Mouse (Mus musculus): ENCODE results near the gene Atp2c2. TPM values are rescaled to one million over a fixed set of nuclear protein-coding genes. Genes with fewer than 3 reads are reported as not detected.

The Atp2c2 gene
- polyA plus RNA-seq, 1 experiment, result 3.4 TPM

GRCm38 (mm10) chr8:119691989-119692388, 7.8 kb upstream of the Atp2c2 start:
- Histone ChIP-seq H3K9ac (ENCODE audit: low read depth, poor library complexity, severe bottlenecking) (no peak overlapping the region), H3K4me1 (ENCODE audit: control insufficient read depth, insufficient read depth, low read length) (peaks cover 4% of the 10 kb centered on the region), H3K9me3 (replicated peaks; ENCODE audit: control insufficient read depth, insufficient read depth, low read length, poor library complexity, severe bottlenecking) (no peaks in the 10 kb centered on the region), H3K27ac (ENCODE audit: insufficient read depth, low read length) (no peak overlapping the region), H3K36me3 (ENCODE audit: control insufficient read depth, insufficient read depth, low read length, poor library complexity, severe bottlenecking) (no peaks in the 10 kb centered on the region), H3K27me3 (ENCODE audit: control insufficient read depth, insufficient read depth, low read length, poor library complexity, severe bottlenecking) (no peaks in the 10 kb centered on the region), H3K4me3 (ENCODE audit: low read depth, low read length) (no peak overlapping the region)
- TF ChIP-seq EP300 (IDR thresholded peaks at IDR 0.05; ENCODE audit: insufficient read depth, low read depth, low read length) (no peak), POLR2A (IDR thresholded peaks at IDR 0.05; ENCODE audit: insufficient read depth, low read length) (no peak), CTCF (IDR thresholded peaks at IDR 0.05; ENCODE audit: low read depth, low read length) (no peak)

GRCm38 (mm10) chr8:119694696-119695095, 5.1 kb upstream of the Atp2c2 start:
- no peak for TF ChIP-seq POLR2A (IDR thresholded peaks at IDR 0.05; ENCODE audit: insufficient read depth, low read length)
- TF ChIP-seq CTCF (IDR thresholded peaks at IDR 0.05; ENCODE audit: low read depth, low read length), result no peak
- no peak for TF ChIP-seq EP300 (IDR thresholded peaks at IDR 0.05; ENCODE audit: insufficient read depth, low read depth, low read length)
- Histone ChIP-seq H3K4me3 (ENCODE audit: low read depth, low read length) (no peak overlapping the region), H3K27ac (ENCODE audit: insufficient read depth, low read length) (no peak overlapping the region), H3K36me3 (ENCODE audit: control insufficient read depth, insufficient read depth, low read length, poor library complexity, severe bottlenecking) (no peaks in the 10 kb centered on the region), H3K9ac (ENCODE audit: low read depth, poor library complexity, severe bottlenecking) (no peak overlapping the region), H3K27me3 (ENCODE audit: control insufficient read depth, insufficient read depth, low read length, poor library complexity, severe bottlenecking) (no peaks in the 10 kb centered on the region), H3K4me1 (ENCODE audit: control insufficient read depth, insufficient read depth, low read length) (no peaks in the 10 kb centered on the region), H3K9me3 (replicated peaks; ENCODE audit: control insufficient read depth, insufficient read depth, low read length, poor library complexity, severe bottlenecking) (no peaks in the 10 kb centered on the region)

GRCm38 (mm10) chr8:119697163-119697562, 2.6 kb upstream of the Atp2c2 start:
- no peaks in the 10 kb centered on the region for H3K4me1 ChIP-seq (ENCODE audit: control insufficient read depth, insufficient read depth, low read length)
- H3K9me3 ChIP-seq (replicated peaks; ENCODE audit: control insufficient read depth, insufficient read depth, low read length, poor library complexity, severe bottlenecking), result no peaks in the 10 kb centered on the region
- TF ChIP-seq POLR2A (IDR thresholded peaks at IDR 0.05; ENCODE audit: insufficient read depth, low read length) (no peak), EP300 (IDR thresholded peaks at IDR 0.05; ENCODE audit: insufficient read depth, low read depth, low read length) (no peak), CTCF (IDR thresholded peaks at IDR 0.05; ENCODE audit: low read depth, low read length) (no peak)
- H3K27me3 ChIP-seq (ENCODE audit: control insufficient read depth, insufficient read depth, low read length, poor library complexity, severe bottlenecking), result no peaks in the 10 kb centered on the region
- no peak overlapping the region for H3K27ac ChIP-seq (ENCODE audit: insufficient read depth, low read length)
- no peak overlapping the region for H3K9ac ChIP-seq (ENCODE audit: low read depth, poor library complexity, severe bottlenecking)
- H3K36me3 ChIP-seq (ENCODE audit: control insufficient read depth, insufficient read depth, low read length, poor library complexity, severe bottlenecking), result no peaks in the 10 kb centered on the region
- H3K4me3 ChIP-seq (ENCODE audit: low read depth, low read length), result no peak overlapping the region

- Histone ChIP-seq H3K27me3 (ENCODE audit: control insufficient read depth, insufficient read depth, low read length, poor library complexity, severe bottlenecking) (no peaks in the 10 kb centered on the region), H3K4me3 (ENCODE audit: low read depth, low read length) (0 out of 2 replicates have a peak overlapping the region, but pooled peaks have one; percentile 13), H3K4me1 (ENCODE audit: control insufficient read depth, insufficient read depth, low read length) (no peaks in the 10 kb centered on the region), H3K27ac (ENCODE audit: insufficient read depth, low read length) (no peak overlapping the region), H3K9me3 (replicated peaks; ENCODE audit: control insufficient read depth, insufficient read depth, low read length, poor library complexity, severe bottlenecking) (no peaks in the 10 kb centered on the region), H3K9ac (ENCODE audit: low read depth, poor library complexity, severe bottlenecking) (no peak overlapping the region), H3K36me3 (ENCODE audit: control insufficient read depth, insufficient read depth, low read length, poor library complexity, severe bottlenecking) (no peaks in the 10 kb centered on the region)
- TF ChIP-seq EP300 (IDR thresholded peaks at IDR 0.05; ENCODE audit: insufficient read depth, low read depth, low read length), result peak; percentile 60; the same call in 1 of the 2 replicates
- TF ChIP-seq POLR2A (IDR thresholded peaks at IDR 0.05; ENCODE audit: insufficient read depth, low read length), result no peak
- peak; percentile 55 for TF ChIP-seq CTCF (IDR thresholded peaks at IDR 0.05; ENCODE audit: low read depth, low read length)
Measured at GRCm38 (mm10) chr8:119698960-119699359, 849 bp upstream of the Atp2c2 start.

GRCm38 (mm10) chr8:119702965-119703364, 3.2 kb downstream of the Atp2c2 start:
- H3K9me3 ChIP-seq (replicated peaks; ENCODE audit: control insufficient read depth, insufficient read depth, low read length, poor library complexity, severe bottlenecking), result no peaks in the 10 kb centered on the region
- no peak overlapping the region for H3K27ac ChIP-seq (ENCODE audit: insufficient read depth, low read length)
- no peak overlapping the region for H3K9ac ChIP-seq (ENCODE audit: low read depth, poor library complexity, severe bottlenecking)
- H3K4me3 ChIP-seq (ENCODE audit: low read depth, low read length), result no peak overlapping the region
- no peaks in the 10 kb centered on the region for H3K4me1 ChIP-seq (ENCODE audit: control insufficient read depth, insufficient read depth, low read length)
- H3K36me3 ChIP-seq (ENCODE audit: control insufficient read depth, insufficient read depth, low read length, poor library complexity, severe bottlenecking), result no peaks in the 10 kb centered on the region
- no peaks in the 10 kb centered on the region for H3K27me3 ChIP-seq (ENCODE audit: control insufficient read depth, insufficient read depth, low read length, poor library complexity, severe bottlenecking)
- no peak for TF ChIP-seq EP300 (IDR thresholded peaks at IDR 0.05; ENCODE audit: insufficient read depth, low read depth, low read length)
- TF ChIP-seq POLR2A (IDR thresholded peaks at IDR 0.05; ENCODE audit: insufficient read depth, low read length), result no peak
- no peak for TF ChIP-seq CTCF (IDR thresholded peaks at IDR 0.05; ENCODE audit: low read depth, low read length)

- H3K4me1 ChIP-seq (ENCODE audit: control insufficient read depth, insufficient read depth, low read length), result peaks cover 3% of the 10 kb centered on the region
- no peaks in the 10 kb centered on the region for H3K27me3 ChIP-seq (ENCODE audit: control insufficient read depth, insufficient read depth, low read length, poor library complexity, severe bottlenecking)
- no peak overlapping the region for H3K4me3 ChIP-seq (ENCODE audit: low read depth, low read length)
- no peaks in the 10 kb centered on the region for H3K36me3 ChIP-seq (ENCODE audit: control insufficient read depth, insufficient read depth, low read length, poor library complexity, severe bottlenecking)
- H3K27ac ChIP-seq (ENCODE audit: insufficient read depth, low read length), result no peak overlapping the region
- TF ChIP-seq POLR2A (IDR thresholded peaks at IDR 0.05; ENCODE audit: insufficient read depth, low read length) (no peak), CTCF (IDR thresholded peaks at IDR 0.05; ENCODE audit: low read depth, low read length) (no peak), EP300 (IDR thresholded peaks at IDR 0.05; ENCODE audit: insufficient read depth, low read depth, low read length) (no peak)
- no peaks in the 10 kb centered on the region for H3K9me3 ChIP-seq (replicated peaks; ENCODE audit: control insufficient read depth, insufficient read depth, low read length, poor library complexity, severe bottlenecking)
- H3K9ac ChIP-seq (ENCODE audit: low read depth, poor library complexity, severe bottlenecking), result no peak overlapping the region
Measured at GRCm38 (mm10) chr8:119707146-119707545, 7.3 kb downstream of the Atp2c2 start.

Measured in ES-Bruce4 (cell line).